Mouse (Mus musculus): ENCODE data around the gene Actr10.

Actr10 gene

GRCm38 (mm10) chr12:70967581-70967980 is 29.9 kb downstream of the Actr10 start:
- DNase-seq (ENCODE audit: low spot score) = no peak

GRCm38 (mm10) chr12:70968141-70968790 is 30.6 kb downstream of the Actr10 start:
- DNase-seq (ENCODE audit: low spot score) = peak; percentile 78

- DNase-seq (ENCODE audit: low spot score) = peak; percentile 86
Measured at GRCm38 (mm10) chr12:70968791-70969307, 31.2 kb downstream of the Actr10 start.

GRCm38 (mm10) chr12:70969485-70970184 is 32.0 kb downstream of the Actr10 start:
- DNase-seq (ENCODE audit: low spot score) = peak; percentile 91

- DNase-seq (ENCODE audit: low spot score) = no peak
Measured at GRCm38 (mm10) chr12:70973831-70974230, 36.2 kb downstream of the Actr10 start.

GRCm38 (mm10) chr12:70974441-70975266 is 37.0 kb downstream of the Actr10 start, which contains the start of gene Psma3:
Gene Psma3, plus strand, starts transcription at chr12:70974621.
- DNase-seq (ENCODE audit: low spot score) = peak; percentile 97

- peak; percentile 20 for DNase-seq (ENCODE audit: low spot score)
Measured at GRCm38 (mm10) chr12:70975406-70975805, 37.7 kb downstream of the Actr10 start.

- no peak for DNase-seq (ENCODE audit: low spot score)
Measured at GRCm38 (mm10) chr12:70975891-70976290, 38.2 kb downstream of the Actr10 start.

- no peak for DNase-seq (ENCODE audit: low spot score)
Measured at GRCm38 (mm10) chr12:70978345-70978744, 40.7 kb downstream of the Actr10 start.

- DNase-seq (ENCODE audit: low spot score) = no peak
Measured at GRCm38 (mm10) chr12:70984855-70985550, 47.3 kb downstream of the Actr10 start.

- DNase-seq (ENCODE audit: low spot score) = no peak
Measured at GRCm38 (mm10) chr12:70997225-70997624, 59.6 kb downstream of the Actr10 start.

GRCm38 (mm10) chr12:70999423-70999903 is 61.8 kb downstream of the Actr10 start:
- no peak for DNase-seq (ENCODE audit: low spot score)

- no peak for DNase-seq (ENCODE audit: low spot score)
Measured at GRCm38 (mm10) chr12:71000344-71000743, 62.7 kb downstream of the Actr10 start.

GRCm38 (mm10) chr12:71001456-71001855 is 63.8 kb downstream of the Actr10 start:
- DNase-seq (ENCODE audit: low spot score) = no peak

GRCm38 (mm10) chr12:71003760-71004426 is 66.2 kb downstream of the Actr10 start:
- DNase-seq (ENCODE audit: low spot score) = no peak

- DNase-seq (ENCODE audit: low spot score) = no peak
Measured at GRCm38 (mm10) chr12:71006141-71006540, 68.5 kb downstream of the Actr10 start.

GRCm38 (mm10) chr12:71006901-71007300 is 69.2 kb downstream of the Actr10 start:
- no peak for DNase-seq (ENCODE audit: low spot score)

GRCm38 (mm10) chr12:71009769-71010168 is 72.1 kb downstream of the Actr10 start:
- DNase-seq (ENCODE audit: low spot score) = peak; percentile 56

Measured in embryo, embryonic 10 days (tissue).